Mouse (Mus musculus) fat pad, adult 2 months (tissue): ENCODE results near the gene Ddx59.

ENCODE experiments used
- DNase-seq: peaks from one replicate; pipeline ENCODE4 v3.0.0-alpha.2; 2011; ENCODE audit warnings: low read depth, low spot score; ENCODE audit errors: extremely low read depth

The Ddx59 gene

DNA sequence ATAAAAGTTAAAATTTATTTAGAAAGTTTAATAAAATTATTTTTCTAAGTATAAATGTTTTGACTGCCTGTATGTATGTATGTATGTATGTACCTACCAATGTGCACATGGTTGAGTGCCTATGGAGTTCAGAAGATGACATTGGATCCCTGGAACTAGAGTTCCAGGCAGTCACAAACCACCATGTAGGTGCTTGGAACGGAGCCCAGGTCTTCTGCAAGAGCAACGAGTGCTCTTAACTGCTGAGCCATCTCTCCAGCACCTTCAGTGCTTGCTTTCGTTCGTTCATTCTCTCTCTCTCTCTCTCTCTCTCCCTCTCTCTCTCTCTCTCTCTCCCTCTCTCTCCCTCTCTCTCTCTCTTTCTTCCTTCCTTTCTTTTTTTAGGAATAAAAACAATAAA is 32.3 kb downstream of the Ddx59 start:
- DNase-seq: no peak

DNA sequence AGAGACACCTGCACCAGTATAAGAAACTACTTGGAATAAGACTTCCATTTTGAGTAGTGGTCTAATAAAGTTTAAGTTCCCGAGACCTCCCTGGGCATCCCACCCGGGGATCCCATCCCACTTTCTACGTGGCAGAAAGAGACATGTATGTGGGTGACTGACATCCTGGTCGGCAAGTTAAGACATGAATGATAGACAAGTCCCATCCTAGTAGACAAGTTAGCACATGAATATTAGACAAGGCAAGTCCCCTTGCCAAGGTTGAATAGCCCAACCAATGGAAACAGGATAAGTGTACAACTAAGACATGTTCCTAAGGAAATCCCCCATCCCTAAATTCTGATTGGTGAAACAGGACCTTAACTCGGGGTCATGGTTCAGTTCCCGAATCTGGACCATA is 34.5 kb downstream of the Ddx59 start:
- DNase-seq: no peak

DNA sequence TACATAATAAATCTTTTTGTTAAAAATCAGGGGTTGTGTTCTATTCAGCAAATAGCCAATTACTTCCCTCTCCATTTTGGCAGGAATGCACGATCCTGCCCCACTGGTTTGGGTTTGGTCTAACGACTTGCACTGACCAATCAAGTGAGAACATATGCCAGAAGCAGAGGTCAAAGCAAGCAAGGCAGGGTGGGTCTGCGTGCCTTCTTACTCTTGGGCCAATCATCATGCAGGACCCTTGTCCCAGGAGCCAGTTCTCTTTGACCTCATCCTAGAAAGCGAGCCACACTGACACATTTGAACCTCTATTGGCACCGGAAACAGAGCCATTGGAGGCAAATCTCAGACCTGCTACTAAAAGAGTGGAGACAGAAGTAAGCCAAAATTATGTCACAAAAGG is 35.1 kb downstream of the Ddx59 start:
- no peak for DNase-seq

DNA sequence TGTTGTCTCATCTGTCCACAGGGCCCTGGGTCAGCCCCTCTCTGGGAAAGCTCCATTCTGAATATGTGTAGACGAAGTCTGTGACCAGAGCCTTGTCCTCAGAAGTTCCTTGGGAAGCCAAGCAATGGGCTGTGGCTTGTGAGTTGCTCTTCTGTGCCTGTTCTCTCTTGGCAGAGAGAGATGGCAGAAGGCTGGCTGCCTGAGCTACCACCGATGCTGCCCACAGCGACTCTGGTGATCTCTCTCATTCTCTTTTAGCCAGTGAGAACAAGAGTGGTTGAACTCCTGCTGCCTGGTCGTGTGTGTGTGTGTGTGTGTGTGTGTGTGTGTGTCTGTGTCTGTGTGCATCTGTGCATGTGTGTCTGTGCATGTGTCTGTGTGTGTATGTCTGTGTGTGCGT is 37.4 kb downstream of the Ddx59 start:
- DNase-seq: no peak

DNA sequence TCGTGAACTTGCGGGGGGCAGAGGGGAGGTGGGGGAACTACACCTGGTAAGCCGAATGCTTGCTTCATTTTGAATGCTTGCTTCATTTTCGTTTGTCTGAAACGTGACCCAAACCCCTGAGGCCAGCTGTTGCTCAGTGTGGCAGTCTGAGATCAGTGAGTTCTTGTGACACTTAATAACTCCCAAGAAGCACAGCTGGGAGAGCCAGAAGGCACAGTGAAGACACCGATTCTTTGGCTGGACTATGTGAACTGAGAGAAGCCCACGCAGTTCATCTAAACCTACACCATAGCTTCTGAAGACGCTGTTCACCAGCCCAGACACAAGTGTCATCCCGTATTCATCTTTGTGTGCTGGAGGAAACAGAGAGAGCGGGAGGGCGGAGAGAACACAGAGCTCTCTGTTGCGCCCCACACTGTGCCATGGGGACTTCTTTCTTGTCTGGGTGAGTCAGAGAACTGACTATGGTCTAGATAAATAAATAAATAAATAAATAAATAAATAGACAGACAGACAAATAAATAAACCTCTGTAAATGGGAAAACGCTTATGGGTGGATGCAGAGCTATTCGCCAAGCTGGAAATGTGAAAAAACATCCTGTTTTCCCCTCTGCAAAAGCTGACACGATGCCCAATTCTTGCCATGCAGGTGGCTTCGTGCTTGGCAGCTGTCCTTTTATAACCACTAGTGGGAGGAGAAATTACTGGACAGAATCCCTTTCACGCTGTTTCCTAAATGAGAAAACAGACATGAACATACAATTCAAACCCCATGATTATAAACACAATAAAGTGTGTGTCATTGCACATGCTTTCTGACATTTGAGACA is 40.9 kb downstream of the Ddx59 start:
- DNase-seq: peak; percentile 97

DNA sequence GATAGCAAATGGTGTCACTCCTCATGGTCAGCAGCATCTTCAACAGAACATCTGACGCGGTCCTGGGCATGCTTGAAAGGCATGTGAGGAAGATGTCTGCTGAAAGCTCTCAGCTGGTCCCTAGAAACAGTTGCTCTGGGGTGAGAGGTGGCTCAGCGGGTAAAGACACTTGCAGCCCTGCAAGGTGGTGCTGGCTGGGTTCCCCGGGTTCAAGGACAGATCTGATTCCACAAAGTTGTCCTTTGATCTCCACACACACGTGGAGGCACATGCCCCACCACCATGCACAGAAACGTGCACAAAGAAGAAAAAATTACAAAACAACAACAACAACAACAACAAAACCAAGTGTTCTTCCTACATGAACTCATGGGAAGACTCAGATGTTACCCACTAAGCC is 41.7 kb downstream of the Ddx59 start:
- no peak for DNase-seq

DNA sequence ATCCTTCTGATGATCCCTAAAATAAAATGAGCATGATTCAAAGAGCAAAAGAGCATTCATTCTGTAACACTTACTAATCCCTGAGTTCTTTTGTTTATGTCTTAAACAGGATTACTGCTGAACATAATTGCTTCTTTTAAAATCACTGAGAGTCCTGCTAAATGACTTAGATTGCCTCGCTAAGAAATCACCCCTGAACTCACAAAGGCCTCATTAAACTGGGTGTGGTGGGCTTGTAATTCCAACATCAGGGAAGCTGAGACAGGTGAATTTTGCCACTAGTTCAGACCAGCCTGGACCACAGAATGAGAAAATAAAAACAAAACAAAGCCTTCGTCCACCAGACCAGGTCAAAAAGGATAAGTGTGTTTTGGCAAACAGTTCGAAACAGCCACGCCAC is 42.3 kb downstream of the Ddx59 start:
- no peak for DNase-seq

DNA sequence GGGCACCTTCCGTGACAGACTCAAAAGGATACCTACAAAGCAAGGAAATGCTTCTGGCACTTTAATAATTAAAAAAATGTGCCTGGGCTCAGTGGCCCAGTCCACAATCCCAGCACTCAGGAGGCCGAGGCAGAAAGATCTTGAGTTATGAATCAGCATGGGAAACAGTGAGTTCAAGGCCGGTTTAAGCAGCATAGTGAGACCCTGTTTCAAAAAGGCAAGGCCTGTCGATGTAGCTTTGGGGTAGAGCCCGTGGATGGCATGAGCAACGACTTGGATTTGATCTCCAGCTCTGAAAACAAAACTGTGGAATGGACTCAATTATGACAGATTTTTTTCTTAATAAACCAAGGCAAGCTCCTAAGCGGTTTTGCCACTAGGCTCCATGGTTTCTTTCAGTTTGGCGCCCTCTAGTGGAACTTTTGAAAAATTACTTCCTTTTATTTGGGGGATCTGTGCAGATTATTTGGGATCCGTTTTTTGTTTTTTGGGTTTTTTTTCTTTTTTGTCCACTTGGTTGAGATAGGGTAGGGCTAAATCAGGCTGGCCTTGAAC is 43.7 kb downstream of the Ddx59 start:
- DNase-seq: no peak

DNA sequence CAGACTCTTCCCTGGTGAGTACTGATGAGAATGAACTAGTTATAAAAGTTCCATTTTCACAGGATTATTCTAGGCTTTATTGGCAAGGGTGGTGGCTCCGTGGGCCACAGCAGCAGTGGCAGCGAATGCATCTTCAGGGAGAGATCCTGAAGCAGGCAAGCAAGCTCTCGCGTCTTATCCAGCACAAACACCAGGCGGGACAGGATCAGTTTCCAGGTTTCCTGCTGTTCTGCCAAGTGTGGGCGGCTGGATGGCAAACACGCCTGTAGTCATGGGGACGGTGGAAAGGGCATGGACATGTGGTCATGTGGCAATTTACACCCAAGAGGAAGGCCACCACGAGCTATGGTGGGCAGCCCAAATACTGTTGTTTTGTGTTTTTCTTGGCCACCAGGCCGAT is 47.4 kb downstream of the Ddx59 start:
- no peak for DNase-seq

DNA sequence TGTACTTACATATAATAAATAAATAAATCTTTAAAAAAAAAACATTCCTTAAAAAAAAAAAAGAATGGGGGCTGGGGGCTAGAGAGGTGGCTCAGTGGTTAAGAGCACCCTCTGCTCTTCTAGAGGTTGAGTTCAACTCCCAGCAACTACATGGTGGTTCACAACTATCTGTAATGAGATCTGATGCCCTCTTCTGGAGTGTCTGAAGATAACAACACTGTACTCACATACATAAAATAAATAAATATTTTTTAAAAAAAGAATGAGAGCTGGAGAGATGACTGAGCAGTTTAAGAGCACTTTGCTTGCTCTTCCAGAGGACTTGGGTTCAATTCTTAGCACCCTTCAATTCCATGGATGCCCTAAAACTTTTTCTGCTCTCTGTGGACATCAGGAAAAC is 50.1 kb downstream of the Ddx59 start:
- DNase-seq: no peak

DNA sequence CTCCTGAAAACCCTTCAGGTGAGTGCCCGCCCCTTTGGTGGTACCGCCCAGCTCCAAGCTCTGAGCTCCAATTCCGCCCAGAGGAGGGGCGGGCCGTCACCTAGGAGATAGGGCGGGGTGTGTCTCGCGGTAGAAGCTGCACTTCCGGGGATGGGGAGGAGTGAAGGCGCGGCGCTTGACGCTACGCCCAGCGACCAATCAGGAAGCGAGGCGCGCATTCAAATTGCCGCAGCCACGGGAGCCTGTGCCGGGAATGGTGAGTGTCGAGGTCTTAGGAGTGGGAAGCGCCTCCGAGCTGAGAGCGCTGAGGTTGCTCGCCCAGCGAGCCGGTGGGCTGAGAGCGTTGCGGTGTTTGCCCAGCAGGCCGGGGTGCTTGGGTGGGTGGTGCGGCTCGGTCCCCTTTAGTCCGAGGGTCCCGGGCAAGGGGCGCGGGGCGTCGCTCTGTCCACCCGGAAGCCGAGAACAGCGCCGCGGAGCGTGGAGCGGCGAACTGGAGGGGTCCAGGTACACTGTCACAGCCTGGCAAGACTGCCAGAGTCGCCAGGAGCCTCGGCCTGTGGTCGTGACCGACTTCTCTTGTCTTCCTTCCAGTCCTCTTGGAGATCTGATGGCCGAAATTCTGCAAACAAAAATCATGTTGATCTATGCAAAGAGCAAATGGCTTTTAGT is 51.2 kb downstream of the Ddx59 start, which contains the start of gene Kif14:
Gene Kif14, plus strand, starts transcription at position 201 of the 669 bp plus-strand sequence.
- peak; percentile 68 for DNase-seq

DNA sequence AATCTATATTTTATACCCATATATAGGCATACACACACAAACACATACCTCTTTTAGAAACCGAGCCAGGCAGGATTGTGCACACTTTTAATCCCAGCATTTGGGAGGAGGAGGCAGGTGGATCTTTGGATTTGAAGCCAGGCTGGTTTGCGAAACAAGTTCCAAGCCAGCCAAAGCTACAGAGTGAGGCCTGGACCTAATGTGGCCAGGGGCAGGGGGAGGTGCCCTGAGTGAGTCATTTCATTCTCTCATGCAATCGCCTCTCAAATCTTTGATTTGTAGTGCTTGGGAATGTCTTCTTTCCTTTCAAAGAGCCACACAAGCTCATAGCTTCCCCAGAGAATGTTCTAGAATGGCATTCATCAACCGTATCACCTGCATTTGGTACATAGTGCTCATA is 54.3 kb downstream of the Ddx59 start:
- peak; percentile 82 for DNase-seq

DNA sequence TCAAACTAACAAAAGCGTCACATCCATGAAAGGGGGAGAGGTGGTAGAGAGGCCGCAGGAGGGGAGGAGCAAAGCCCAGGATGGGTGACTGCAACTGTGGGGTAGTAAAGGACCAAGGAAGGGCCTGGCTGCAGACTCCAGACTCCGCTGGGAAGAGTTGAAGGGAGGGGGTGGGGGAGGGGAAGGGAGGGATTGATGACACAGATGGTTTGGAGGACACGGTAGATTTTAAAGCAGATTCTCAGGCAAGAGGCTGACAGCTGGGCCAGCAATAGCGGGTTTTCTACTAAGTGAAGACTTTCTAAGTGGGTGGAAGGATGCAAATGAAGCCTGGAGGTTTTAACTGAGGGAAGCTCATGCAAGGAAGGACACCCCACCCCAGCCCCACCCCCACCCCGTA is 55.4 kb downstream of the Ddx59 start:
- DNase-seq: no peak
